In the genomic region with DNA sequence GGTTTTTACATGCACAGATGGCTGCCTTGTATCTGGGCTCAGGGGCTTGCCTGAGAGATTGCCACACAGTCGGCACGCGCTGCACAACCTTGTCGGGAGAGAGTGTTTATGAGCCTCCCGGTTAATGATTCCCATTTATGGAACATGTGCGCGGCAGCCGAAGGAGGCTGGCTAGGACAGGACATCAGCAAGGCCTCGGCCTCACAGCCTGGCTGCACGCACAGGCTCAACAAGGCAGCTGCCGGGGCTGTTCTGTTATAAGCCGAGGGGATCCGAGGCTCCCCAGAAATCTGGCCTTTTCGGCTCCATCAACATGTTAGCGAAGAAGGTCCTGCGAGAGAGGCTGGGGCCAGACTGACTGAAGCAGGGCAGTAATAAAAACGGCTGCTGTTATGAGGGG, we compare ENCODE assay signal across 9 mouse cellular contexts.
DNase-seq lines count a peak whose midpoint lies in the region; ATAC-seq lines count a peak whose summit lies in the region.
"Had no signal": no experiment of that assay in that cellular context is flagged by ENCODE, and none has a peak within 500 bp of the region (broad histone marks: within the 10 kb centered on the region; RNA-seq: fewer than 3 reads in every experiment).

No protein-coding gene starts in this region.

- no peaks in the 10 kb centered on the region for H3K36me3 ChIP-seq in neural tube, embryonic 14.5 days (ENCODE audit: control insufficient read depth, insufficient read depth, low read length)

- DNase-seq in lung, postnatal 4 days: peak; percentile 19 to 43
- no peak for DNase-seq in lung, postnatal 25 days (ENCODE audit: low spot score)
- DNase-seq in forelimb bud, embryonic 11.5 days (ENCODE audit: low read depth, low spot score): peak; percentile 90
- DNase-seq in kidney, postnatal 10 days: peak; percentile 73
- no peak for DNase-seq in thymus, postnatal 10 days (ENCODE audit: low spot score in 2 of 2)
- DNase-seq in thymus, postnatal 14 days: no peak
- no peak for DNase-seq in frontal cortex, postnatal 25 days (ENCODE audit: low spot score in 2 of 2)

- H3K27me3 ChIP-seq in neural tube, embryonic 14.5 days (ENCODE audit: control insufficient read depth, insufficient read depth, low read length): no peaks in the 10 kb centered on the region

- 25% methylated on average over 17 of the region's 17 CpGs for WGBS in neural tube, embryonic 14.5 days

- ATAC-seq in neural tube, embryonic 14.5 days (ENCODE audit: low read depth): peak; percentile 87

- no peaks in the 10 kb centered on the region for H3K9me3 ChIP-seq in neural tube, embryonic 14.5 days (ENCODE audit: control insufficient read depth, low read length)

- H3K4me1 ChIP-seq in neural tube, embryonic 14.5 days (ENCODE audit: control insufficient read depth, insufficient read depth, low read length): 0 out of 2 replicates have a peak, but pooled peaks cover 6% of the 10 kb centered on the region

- H3K9ac ChIP-seq in neural tube, embryonic 14.5 days (replicated peaks; ENCODE audit: low read depth, low read length): peak overlapping the region; percentile 37; the same call in 1 of the 2 replicates

- H3K4me2 ChIP-seq in neural tube, embryonic 14.5 days (ENCODE audit: low read depth, low read length): 0 out of 2 replicates have a peak overlapping the region, but pooled peaks have one; percentile 4

- H3K4me3 ChIP-seq in neural tube, embryonic 14.5 days (ENCODE audit: low read depth, low read length): no peak overlapping the region
- H3K4me3 ChIP-seq: erythroblast, embryonic 14.5 days had no signal

- 0 out of 2 replicates have a peak overlapping the region, but pooled peaks have one; percentile 28 for H3K27ac ChIP-seq in neural tube, embryonic 14.5 days (ENCODE audit: low read depth, low read length)

Comparison
In these comparisons a context has a peak if more than half of its experiments do, and no peak if none do; other contexts are left out.
1. DNase-seq: peak in lung, postnatal 4 days (2 of 2), forelimb bud, embryonic 11.5 days (single experiment) and kidney, postnatal 10 days (single experiment); none in lung, postnatal 25 days (single experiment), thymus, postnatal 10 days (0 of 2), thymus, postnatal 14 days (single experiment) and frontal cortex, postnatal 25 days (0 of 2).